Mouse (Mus musculus) bone marrow, adult 2 months (tissue): ENCODE measurements around the gene Git2.

Experiments
- CTCF ChIP-seq: fragments of 200-500 bp; IDR thresholded peaks from 2 replicates; pipeline ENCODE4 v1.5.1; 2011; ENCODE audit warnings: low read length, control low read depth; ENCODE audit not compliant: control insufficient read depth, insufficient read depth
- POLR2A ChIP-seq: fragments of 200-500 bp; IDR thresholded peaks from 2 replicates; pipeline ENCODE4 v1.6.1; 2011; ENCODE audit warnings: low read depth, mild to moderate bottlenecking, control low read depth, low read length, borderline replicate concordance; ENCODE audit not compliant: control insufficient read depth

DNA sequence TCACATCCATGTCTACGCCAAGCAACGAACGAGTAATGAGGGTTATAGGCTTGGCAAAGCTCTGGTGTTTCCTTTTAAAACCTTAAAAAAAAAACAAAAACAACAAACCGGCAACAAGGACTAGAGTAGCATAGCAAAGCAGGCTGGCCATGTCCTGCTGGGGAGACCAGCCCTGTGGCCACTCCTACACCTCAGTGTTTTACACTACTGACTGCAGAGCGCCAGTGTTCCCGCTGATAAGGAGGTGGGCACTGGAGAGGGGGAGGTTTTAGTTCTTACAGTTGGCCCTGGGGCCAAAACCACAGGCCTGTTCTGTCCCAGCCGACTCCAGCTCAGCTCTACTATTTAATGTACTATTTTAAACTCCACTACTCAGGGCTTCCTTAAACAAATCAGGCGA is 32.2 kb upstream of the Git2 start:
- no peak for TF ChIP-seq CTCF
- TF ChIP-seq POLR2A: no peak
